In genomic region chr10:115510959-115511358, GRCm38 (mm10) we compare ENCODE assay signal across 17 mouse cellular contexts. TPM values are rescaled to one million over a fixed set of nuclear protein-coding genes. Genes with fewer than 3 reads are reported as not detected.
"Had no signal": no experiment of that assay in that cellular context is flagged by ENCODE, and none has a peak within 500 bp of the region (broad histone marks: within the 10 kb centered on the region; RNA-seq: fewer than 3 reads in every experiment).

No protein-coding gene starts in this region.

- H3K4me2 ChIP-seq: intestine, embryonic 15.5 days; limb, embryonic 13.5 days; midbrain, embryonic 13.5 days; neural tube, embryonic 12.5 days had no signal

- H3K9ac ChIP-seq: intestine, embryonic 15.5 days; limb, embryonic 13.5 days; liver, embryonic 14.5 days; midbrain, embryonic 13.5 days; neural tube, embryonic 12.5 days had no signal

- H3K27ac ChIP-seq: hindbrain, postnatal 0 days; intestine, embryonic 15.5 days; layer of hippocampus, adult 2 months; limb, embryonic 13.5 days; liver, embryonic 14.5 days; midbrain, embryonic 13.5 days; neural tube, embryonic 12.5 days; stomach, postnatal 0 days had no signal

- H3K9me3 ChIP-seq: intestine, embryonic 15.5 days; midbrain, embryonic 13.5 days; neural tube, embryonic 12.5 days had no signal

- ATAC-seq: hindbrain, postnatal 0 days; intestine, embryonic 15.5 days; midbrain, embryonic 13.5 days had no signal

- DNase-seq: left cerebral cortex, postnatal 4 days; lung, adult 18-20 months; lung, postnatal 36 days; thymus, postnatal 36 days had no signal

- H3K4me1 ChIP-seq: intestine, embryonic 15.5 days; limb, embryonic 13.5 days; midbrain, embryonic 13.5 days; neural tube, embryonic 12.5 days had no signal

- H3K27me3 ChIP-seq: intestine, embryonic 15.5 days; limb, embryonic 13.5 days; midbrain, embryonic 13.5 days; neural tube, embryonic 12.5 days had no signal

- H3K4me3 ChIP-seq: intestine, embryonic 15.5 days; layer of hippocampus, adult 2 months; limb, embryonic 13.5 days; midbrain, embryonic 13.5 days; neural tube, embryonic 12.5 days had no signal

- H3K36me3 ChIP-seq: intestine, embryonic 15.5 days; limb, embryonic 13.5 days; midbrain, embryonic 13.5 days; neural tube, embryonic 12.5 days had no signal

RNA-seq across cellular contexts. Expression of gene A930009A15Rik, which starts 58.8 kb away (rescaled TPM):
- total RNA-seq: hindbrain, postnatal 0 days; liver, adult 2 months; megakaryocyte progenitor cell, adult 5-6 weeks; neutrophil, adult 5-6 weeks had no signal
- polyA plus RNA-seq: intestine, embryonic 15.5 days; limb, embryonic 13.5 days; liver, adult 2 months; liver, embryonic 14.5 days; lung, embryonic 16.5 days; stomach, postnatal 0 days; thymus, postnatal 0 days had no signal
